Mouse (Mus musculus): Measurements from ENCODE around the gene Ripply3. TPM values are rescaled to one million over a fixed set of nuclear protein-coding genes. Genes with fewer than 3 reads are reported as not detected.

The Ripply3 gene
- polyA plus RNA-seq, 1 experiment from 2014 or later = 5.5 TPM

DNA sequence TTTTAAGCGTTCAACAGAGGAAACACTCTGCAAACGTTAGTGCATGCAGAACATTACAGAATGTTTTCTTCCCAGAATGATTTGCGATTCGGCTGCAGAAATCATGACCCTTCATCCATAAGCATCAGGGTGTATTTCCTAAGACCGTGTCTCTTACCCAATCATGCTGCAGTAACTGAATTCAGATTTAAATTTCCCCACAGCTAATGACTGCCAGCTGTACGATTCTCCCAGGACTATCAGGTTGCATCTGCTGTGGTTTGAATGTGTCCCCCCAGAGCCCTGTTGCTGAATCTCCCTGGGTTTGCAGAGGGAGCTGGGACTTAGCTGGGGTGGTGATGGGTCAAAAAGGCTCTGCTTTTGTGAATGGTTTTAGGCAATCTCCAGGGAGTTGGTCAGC lies 20.3 kb upstream of the Ripply3 start:
- H3K9ac ChIP-seq (ENCODE audit: low read length) = no peak overlapping the region
- 59% methylated on average over 6 of the region's 6 CpGs for WGBS

DNA sequence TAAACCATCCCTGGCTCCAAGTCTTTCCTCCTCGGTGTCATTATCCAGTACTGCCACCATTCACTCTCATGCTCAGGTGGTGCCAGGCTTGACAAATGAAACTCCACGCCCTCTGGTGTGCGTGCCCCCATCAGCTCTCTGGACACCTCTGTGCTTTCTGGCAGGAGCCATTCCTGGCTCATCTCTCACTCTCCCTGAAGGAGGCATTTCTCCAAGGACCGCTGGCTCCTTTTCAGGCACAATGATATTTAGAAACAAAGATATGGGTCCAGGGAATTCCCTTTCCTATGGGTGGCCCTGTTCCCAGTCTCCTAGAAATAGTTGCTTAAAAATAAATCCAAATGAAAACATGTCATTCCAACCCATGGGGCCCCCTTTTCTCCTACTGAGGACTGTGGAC lies 19.2 kb upstream of the Ripply3 start:
- Histone ChIP-seq H3K9me3 (ENCODE audit: control insufficient read depth, low read length) (0 out of 2 replicates have a peak, but pooled peaks cover 7% of the 10 kb centered on the region), H3K4me1 (ENCODE audit: control insufficient read depth in 2 of 2, insufficient read depth in 2 of 2, low read length in 2 of 2) (peaks cover 5 to 14% of the 10 kb centered on the region in 2 experiments; a peak in 3 of 4 replicates), H3K27me3 (ENCODE audit: control insufficient read depth, insufficient read depth, low read length) (no peaks in the 10 kb centered on the region), H3K4me2 (ENCODE audit: low read length) (no peak overlapping the region), H3K9ac (ENCODE audit: low read length) (no peak overlapping the region), H3K4me3 (ENCODE audit: control insufficient read depth in 1 of 2, insufficient read depth in 1 of 2, low read depth in 1 of 2, low read length in 2 of 2) (no peak overlapping the region), H3K36me3 (ENCODE audit: control insufficient read depth, insufficient read depth, low read length) (no peaks in the 10 kb centered on the region), H3K27ac (replicated peaks in 1 of 2; ENCODE audit: control insufficient read depth in 1 of 2, insufficient read depth in 1 of 2, low read depth in 2 of 2, low read length in 2 of 2) (no peak overlapping the region)
- WGBS = 80% methylated on average over 4 of the region's 4 CpGs
- ATAC-seq (ENCODE audit: insufficient number of reproducible peaks, insufficient read depth, low FRiP score, low read depth) = no peak

More for the DNA sequence above, 20.3 kb upstream of the Ripply3 start:
- no peak overlapping the region for H3K4me3 ChIP-seq (ENCODE audit: control insufficient read depth in 1 of 2, insufficient read depth in 1 of 2, low read depth in 1 of 2, low read length in 2 of 2)
- H3K9me3 ChIP-seq (ENCODE audit: control insufficient read depth, low read length) = 0 out of 2 replicates have a peak, but pooled peaks cover 7% of the 10 kb centered on the region
- ATAC-seq (ENCODE audit: insufficient number of reproducible peaks, insufficient read depth, low FRiP score, low read depth) = no peak
- no peak overlapping the region for H3K4me2 ChIP-seq (ENCODE audit: low read length)
- no peak overlapping the region for H3K27ac ChIP-seq (replicated peaks in 1 of 2; ENCODE audit: control insufficient read depth in 1 of 2, insufficient read depth in 1 of 2, low read depth in 2 of 2, low read length in 2 of 2)
- H3K4me1 ChIP-seq (ENCODE audit: control insufficient read depth in 2 of 2, insufficient read depth in 2 of 2, low read length in 2 of 2) = peaks cover 5 to 20% of the 10 kb centered on the region in 2 experiments; a peak in 3 of 4 replicates
- H3K27me3 ChIP-seq (ENCODE audit: control insufficient read depth, insufficient read depth, low read length) = no peaks in the 10 kb centered on the region
- H3K36me3 ChIP-seq (ENCODE audit: control insufficient read depth, insufficient read depth, low read length) = no peaks in the 10 kb centered on the region

DNA sequence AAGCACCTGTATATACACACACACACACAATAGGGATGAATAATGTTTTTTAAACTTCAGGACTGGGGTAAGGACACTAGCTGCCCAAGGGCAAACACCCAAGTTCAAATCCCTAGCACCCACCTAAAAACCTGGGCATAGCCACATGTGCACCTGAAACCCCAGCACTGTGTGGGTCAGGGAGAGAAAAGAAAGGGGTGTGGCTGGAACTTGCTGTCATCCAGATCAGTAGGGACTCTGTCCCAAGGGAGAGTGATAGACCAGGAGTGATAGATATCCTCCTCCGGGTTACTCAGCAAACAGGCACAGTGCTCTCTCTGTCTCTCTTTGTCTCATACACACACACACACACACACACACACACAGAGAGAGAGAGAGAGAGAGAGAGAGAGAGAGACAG lies 16.8 kb upstream of the Ripply3 start:
- H3K4me2 ChIP-seq (ENCODE audit: low read length) = no peak overlapping the region
- no peaks in the 10 kb centered on the region for H3K36me3 ChIP-seq (ENCODE audit: control insufficient read depth, insufficient read depth, low read length)
- H3K4me3 ChIP-seq (ENCODE audit: control insufficient read depth in 1 of 2, insufficient read depth in 1 of 2, low read depth in 1 of 2, low read length in 2 of 2) = no peak overlapping the region
- H3K4me1 ChIP-seq (ENCODE audit: control insufficient read depth in 2 of 2, insufficient read depth in 2 of 2, low read length in 2 of 2) = peaks cover 5 to 14% of the 10 kb centered on the region in 2 experiments; a peak in 3 of 4 replicates
- 67% methylated on average over 1 of the region's 1 CpGs for WGBS
- H3K9me3 ChIP-seq (ENCODE audit: control insufficient read depth, low read length) = no peaks in the 10 kb centered on the region
- no peak for ATAC-seq (ENCODE audit: insufficient number of reproducible peaks, insufficient read depth, low FRiP score, low read depth)
- H3K27ac ChIP-seq (replicated peaks in 1 of 2; ENCODE audit: control insufficient read depth in 1 of 2, insufficient read depth in 1 of 2, low read depth in 2 of 2, low read length in 2 of 2) = no peak overlapping the region
- H3K27me3 ChIP-seq (ENCODE audit: control insufficient read depth, insufficient read depth, low read length) = no peaks in the 10 kb centered on the region
- H3K9ac ChIP-seq (ENCODE audit: low read length) = peak overlapping the region; percentile 89; the same call in 1 of the 2 replicates

DNA sequence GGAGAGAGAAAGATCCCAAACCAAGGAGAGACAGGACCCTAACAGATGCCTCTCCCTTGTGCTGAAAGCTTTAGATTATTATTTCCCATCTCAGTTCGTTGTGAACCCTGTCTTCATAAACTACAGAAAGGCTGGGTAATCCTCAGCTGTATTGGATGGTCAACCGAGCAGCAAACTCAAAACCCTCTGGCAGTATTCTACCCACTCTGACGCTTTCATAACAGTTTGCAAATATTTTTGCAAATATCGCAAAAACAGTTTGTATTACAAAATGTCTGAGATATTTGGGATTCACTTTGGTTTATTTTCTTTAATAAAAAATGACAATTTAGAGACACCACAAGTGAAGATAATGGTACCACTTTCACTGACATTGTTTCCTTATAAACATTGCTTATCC lies 16.3 kb upstream of the Ripply3 start:
- ATAC-seq (ENCODE audit: insufficient number of reproducible peaks, insufficient read depth, low FRiP score, low read depth) = no peak
- Histone ChIP-seq H3K9me3 (ENCODE audit: control insufficient read depth, low read length) (no peaks in the 10 kb centered on the region), H3K4me1 (ENCODE audit: control insufficient read depth in 2 of 2, insufficient read depth in 2 of 2, low read length in 2 of 2) (peaks cover 5 to 14% of the 10 kb centered on the region in 2 experiments; a peak in 3 of 4 replicates), H3K9ac (ENCODE audit: low read length) (peak overlapping the region; percentile 89), H3K36me3 (ENCODE audit: control insufficient read depth, insufficient read depth, low read length) (no peaks in the 10 kb centered on the region), H3K27me3 (ENCODE audit: control insufficient read depth, insufficient read depth, low read length) (no peaks in the 10 kb centered on the region), H3K4me2 (ENCODE audit: low read length) (peak overlapping the region; percentile 94), H3K4me3 (ENCODE audit: control insufficient read depth in 1 of 2, insufficient read depth in 1 of 2, low read depth in 1 of 2, low read length in 2 of 2) (peak overlapping the region in 1 of 2 experiments; percentile 66; a peak in 2 of 4 replicates), H3K27ac (replicated peaks in 1 of 2; ENCODE audit: control insufficient read depth in 1 of 2, insufficient read depth in 1 of 2, low read depth in 2 of 2, low read length in 2 of 2) (0 out of 4 replicates have a peak overlapping the region, but pooled peaks of 1 of the 2 experiments have one; percentile 28)
- 79% methylated on average over 4 of the region's 4 CpGs for WGBS

DNA sequence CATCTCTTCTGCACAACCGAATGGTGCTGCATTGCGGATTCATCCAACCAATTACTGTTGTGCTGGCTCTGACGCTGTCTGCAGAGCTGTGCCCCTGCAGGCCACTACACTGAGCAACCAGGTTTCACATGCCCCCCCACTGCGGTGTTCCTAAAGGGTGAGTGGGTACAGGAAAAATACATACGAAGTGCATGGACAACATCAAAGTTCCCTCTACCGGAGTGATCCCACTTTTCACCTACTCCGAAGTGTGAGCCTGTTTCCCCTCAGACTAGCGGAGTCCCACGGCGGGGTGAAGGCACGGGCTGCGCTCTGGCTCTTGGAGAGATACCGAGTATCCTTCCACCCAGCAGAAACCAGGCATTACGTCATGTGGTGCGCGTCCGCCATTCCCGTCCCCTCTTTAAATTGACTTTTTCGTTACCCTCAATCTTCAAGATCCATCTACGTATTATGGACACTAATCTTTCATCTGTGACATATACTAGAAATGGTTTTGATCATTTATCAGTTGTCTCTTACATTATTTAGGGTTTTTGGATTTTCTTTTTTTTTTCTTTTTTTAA lies 15.5 kb upstream of the Ripply3 start:
- Histone ChIP-seq H3K9me3 (ENCODE audit: control insufficient read depth, low read length) (no peaks in the 10 kb centered on the region), H3K36me3 (ENCODE audit: control insufficient read depth, insufficient read depth, low read length) (no peaks in the 10 kb centered on the region), H3K27ac (replicated peaks in 1 of 2; ENCODE audit: control insufficient read depth in 1 of 2, insufficient read depth in 1 of 2, low read depth in 2 of 2, low read length in 2 of 2) (peak overlapping the region; percentile 99 to 100), H3K4me1 (ENCODE audit: control insufficient read depth in 2 of 2, insufficient read depth in 2 of 2, low read length in 2 of 2) (peaks cover 5 to 14% of the 10 kb centered on the region in 2 experiments; a peak in 3 of 4 replicates), H3K27me3 (ENCODE audit: control insufficient read depth, insufficient read depth, low read length) (no peaks in the 10 kb centered on the region), H3K4me3 (ENCODE audit: control insufficient read depth in 1 of 2, insufficient read depth in 1 of 2, low read depth in 1 of 2, low read length in 2 of 2) (peak overlapping the region; percentile 66 to 80), H3K4me2 (ENCODE audit: low read length) (peak overlapping the region; percentile 94), H3K9ac (ENCODE audit: low read length) (peak overlapping the region; percentile 89)
- WGBS = under 1% methylated on average over 20 of the region's 20 CpGs
- peak; percentile 84 for ATAC-seq (ENCODE audit: insufficient number of reproducible peaks, insufficient read depth, low FRiP score, low read depth)

DNA sequence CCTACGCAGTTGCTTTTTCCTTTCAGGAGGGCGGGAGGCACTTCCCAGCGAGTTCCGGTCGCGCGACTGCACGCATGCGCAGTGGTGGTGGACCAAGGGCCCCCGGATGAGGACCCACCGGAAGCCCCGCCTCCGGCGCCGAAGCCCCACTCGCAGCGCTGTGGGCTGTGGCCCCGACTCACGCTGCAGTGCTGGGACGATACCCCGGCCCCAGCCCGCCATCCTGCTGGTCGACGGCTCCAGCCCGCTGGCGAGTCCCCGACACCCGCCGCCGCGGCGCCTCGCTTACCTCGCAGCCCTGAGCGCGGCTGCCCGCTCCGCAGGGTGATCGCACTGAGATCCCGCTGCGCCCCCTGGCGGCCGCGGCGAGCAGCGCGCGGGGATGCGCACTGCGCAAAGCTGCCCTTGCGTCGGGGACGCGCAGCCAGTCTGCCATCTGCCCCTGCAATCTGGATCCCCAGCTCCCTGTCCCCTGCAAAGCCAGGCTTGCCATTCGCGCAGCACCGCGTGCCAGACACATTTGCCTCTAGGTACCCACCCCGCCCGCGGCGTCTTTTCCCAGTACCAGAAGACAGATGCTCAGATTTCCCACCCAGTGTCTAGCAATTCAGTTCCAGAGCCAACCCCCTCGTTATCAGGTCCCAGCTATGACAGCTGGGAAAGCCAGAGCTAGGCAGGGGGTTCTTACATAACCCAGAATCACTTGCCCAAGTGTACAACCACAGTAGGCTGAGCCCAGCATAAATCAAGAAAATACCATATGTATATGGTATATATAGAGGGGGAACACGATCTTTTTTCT lies 14.8 kb upstream of the Ripply3 start, which contains the start of gene Hlcs:
TSS of gene Hlcs (minus strand) at position 343 of the 802 bp plus-strand sequence.
- H3K27me3 ChIP-seq (ENCODE audit: control insufficient read depth, insufficient read depth, low read length) = no peaks in the 10 kb centered on the region
- H3K36me3 ChIP-seq (ENCODE audit: control insufficient read depth, insufficient read depth, low read length) = no peaks in the 10 kb centered on the region
- peak within 1 kb of the TSS; percentile 66 to 84 for H3K4me3 ChIP-seq (ENCODE audit: control insufficient read depth in 1 of 2, insufficient read depth in 1 of 2, low read depth in 1 of 2, low read length in 2 of 2)
- H3K27ac ChIP-seq (replicated peaks in 1 of 2; ENCODE audit: control insufficient read depth in 1 of 2, insufficient read depth in 1 of 2, low read depth in 2 of 2, low read length in 2 of 2) = peak within 1 kb of the TSS; percentile 99 to 100
- WGBS = 1% methylated on average over 64 of the region's 64 CpGs
- H3K4me1 ChIP-seq (ENCODE audit: control insufficient read depth in 2 of 2, insufficient read depth in 2 of 2, low read length in 2 of 2) = peaks cover 5 to 14% of the 10 kb centered on the region in 2 experiments; a peak in 3 of 4 replicates
- peak within 1 kb of the TSS; percentile 94 for H3K4me2 ChIP-seq (ENCODE audit: low read length)
- peak; percentile 91 for ATAC-seq (ENCODE audit: insufficient number of reproducible peaks, insufficient read depth, low FRiP score, low read depth)
- H3K9ac ChIP-seq (ENCODE audit: low read length) = peak within 1 kb of the TSS; percentile 89
- no peaks in the 10 kb centered on the region for H3K9me3 ChIP-seq (ENCODE audit: control insufficient read depth, low read length)

DNA sequence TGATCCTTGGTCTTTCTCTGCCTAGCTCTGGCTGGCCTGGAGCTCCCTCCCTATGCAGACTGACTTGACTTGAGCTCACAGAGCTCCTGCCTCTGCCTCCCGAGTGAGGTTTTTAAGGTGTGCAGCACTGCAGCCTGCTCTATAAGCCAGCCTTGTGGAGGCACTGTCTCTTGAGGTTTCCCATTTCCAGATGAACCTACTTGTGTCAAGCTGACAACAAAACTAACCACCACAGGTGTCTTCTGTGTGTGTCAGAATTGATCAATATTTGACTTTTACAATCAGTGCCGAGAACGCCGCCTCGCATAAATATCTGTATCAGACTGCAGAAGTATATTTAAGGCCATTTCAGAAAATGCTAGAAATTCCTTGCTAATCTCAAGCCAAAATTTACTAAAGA lies 13.6 kb upstream of the Ripply3 start:
- Histone ChIP-seq H3K27me3 (ENCODE audit: control insufficient read depth, insufficient read depth, low read length) (no peaks in the 10 kb centered on the region), H3K36me3 (ENCODE audit: control insufficient read depth, insufficient read depth, low read length) (no peaks in the 10 kb centered on the region), H3K9ac (ENCODE audit: low read length) (no peak overlapping the region), H3K27ac (replicated peaks in 1 of 2; ENCODE audit: control insufficient read depth in 1 of 2, insufficient read depth in 1 of 2, low read depth in 2 of 2, low read length in 2 of 2) (no peak overlapping the region), H3K4me3 (ENCODE audit: control insufficient read depth in 1 of 2, insufficient read depth in 1 of 2, low read depth in 1 of 2, low read length in 2 of 2) (no peak overlapping the region), H3K4me1 (ENCODE audit: control insufficient read depth in 2 of 2, insufficient read depth in 2 of 2, low read length in 2 of 2) (peaks cover 5 to 14% of the 10 kb centered on the region in 2 experiments; a peak in 3 of 4 replicates), H3K9me3 (ENCODE audit: control insufficient read depth, low read length) (no peaks in the 10 kb centered on the region), H3K4me2 (ENCODE audit: low read length) (no peak overlapping the region)
- ATAC-seq (ENCODE audit: insufficient number of reproducible peaks, insufficient read depth, low FRiP score, low read depth) = no peak
- 85% methylated on average over 5 of the region's 5 CpGs for WGBS
